ENCODE assay signal across 14 mouse cellular contexts in genomic region chr11:88169531-88170040, GRCm38 (mm10). TPM values are rescaled to one million over a fixed set of nuclear protein-coding genes. Genes with fewer than 3 reads are reported as not detected.
DNase-seq lines count a peak whose midpoint lies in the region; ATAC-seq and TF ChIP-seq lines count a peak whose summit lies in the region.
"Had no signal": no experiment of that assay in that cellular context is flagged by ENCODE, and none has a peak within 500 bp of the region (broad histone marks: within the 10 kb centered on the region; RNA-seq: fewer than 3 reads in every experiment).

No protein-coding gene starts in this region.

- WGBS in heart, embryonic 10.5 days = 12% methylated on average over 32 of the region's 32 CpGs
- 26% methylated on average over 32 of the region's 32 CpGs for WGBS in kidney, embryonic 16.5 days
- WGBS in embryonic facial prominence, embryonic 13.5 days = 19% methylated on average over 32 of the region's 32 CpGs

- H3K4me1 ChIP-seq in heart, embryonic 10.5 days = peaks cover 68% of the 10 kb centered on the region
- H3K4me1 ChIP-seq in kidney, embryonic 16.5 days (ENCODE audit: insufficient read depth, low read length) = peaks cover 46% of the 10 kb centered on the region
- H3K4me1 ChIP-seq in E14TG2a.4 (replicated peaks; ENCODE audit: low read depth, low read length) = peaks cover 74% of the 10 kb centered on the region
- peaks cover 60% of the 10 kb centered on the region for H3K4me1 ChIP-seq in embryonic facial prominence, embryonic 13.5 days

- peak overlapping the region; percentile 69 for H3K27ac ChIP-seq in heart, embryonic 10.5 days
- H3K27ac ChIP-seq in kidney, embryonic 16.5 days (ENCODE audit: low read length) = no peak overlapping the region
- no peak overlapping the region for H3K27ac ChIP-seq in embryonic facial prominence, embryonic 13.5 days
- H3K27ac ChIP-seq: embryonic facial prominence, embryonic 15.5 days had no signal

- H3K27me3 ChIP-seq in heart, embryonic 10.5 days (ENCODE audit: insufficient read depth, poor library complexity, severe bottlenecking) = peaks cover 37% of the 10 kb centered on the region
- H3K27me3 ChIP-seq in kidney, embryonic 16.5 days (ENCODE audit: insufficient read depth, low read length) = no peaks in the 10 kb centered on the region
- H3K27me3 ChIP-seq in E14TG2a.4 (ENCODE audit: insufficient read depth, low read length) = peaks cover 35% of the 10 kb centered on the region
- H3K27me3 ChIP-seq in embryonic facial prominence, embryonic 13.5 days = peaks cover 22% of the 10 kb centered on the region

- peak overlapping the region; percentile 48 for H3K4me3 ChIP-seq in heart, embryonic 10.5 days
- 0 out of 2 replicates have a peak overlapping the region, but pooled peaks have one; percentile 7 for H3K4me3 ChIP-seq in kidney, embryonic 16.5 days (ENCODE audit: low read length)
- peak overlapping the region; percentile 73 for H3K4me3 ChIP-seq in E14TG2a.4 (replicated peaks; ENCODE audit: low read length)
- no peak overlapping the region for H3K4me3 ChIP-seq in embryonic facial prominence, embryonic 13.5 days
- H3K4me3 ChIP-seq: embryonic facial prominence, embryonic 15.5 days; myocyte had no signal

- H3K9me3 ChIP-seq in heart, embryonic 10.5 days = no peaks in the 10 kb centered on the region
- no peaks in the 10 kb centered on the region for H3K9me3 ChIP-seq in kidney, embryonic 16.5 days (ENCODE audit: low read length)
- H3K9me3 ChIP-seq in E14TG2a.4 (ENCODE audit: low read length) = no peaks in the 10 kb centered on the region
- H3K9me3 ChIP-seq in embryonic facial prominence, embryonic 13.5 days = no peaks in the 10 kb centered on the region
- H3K9me3 ChIP-seq: embryonic facial prominence, embryonic 15.5 days had no signal

- 0 out of 2 replicates have a peak overlapping the region, but pooled peaks have one; percentile 15 for H3K9ac ChIP-seq in kidney, embryonic 16.5 days (replicated peaks; ENCODE audit: low read length)
- H3K9ac ChIP-seq in embryonic facial prominence, embryonic 13.5 days = no peak overlapping the region; the same call in 1 of the 2 replicates
- H3K9ac ChIP-seq: embryonic facial prominence, embryonic 15.5 days had no signal

- H3K36me3 ChIP-seq in heart, embryonic 10.5 days = 0 out of 2 replicates have a peak, but pooled peaks cover 3% of the 10 kb centered on the region
- 0 out of 2 replicates have a peak, but pooled peaks cover 2% of the 10 kb centered on the region for H3K36me3 ChIP-seq in kidney, embryonic 16.5 days (ENCODE audit: insufficient read depth, low read length)
- no peaks in the 10 kb centered on the region for H3K36me3 ChIP-seq in E14TG2a.4 (ENCODE audit: insufficient read depth, low read length)
- H3K36me3 ChIP-seq in embryonic facial prominence, embryonic 13.5 days = peaks cover 5% of the 10 kb centered on the region

- intact Hi-C loops in heart, postnatal 36 days (cut with DNase I) = no loop called here

- no peak for TF ChIP-seq CTCF in E14TG2a.4 (conservative IDR thresholded peaks at IDR 0.05; ENCODE audit: low read length)

- H3K4me2 ChIP-seq in kidney, embryonic 16.5 days (replicated peaks; ENCODE audit: low read depth, low read length) = peak overlapping the region; percentile 30; the same call in 1 of the 2 replicates
- peak overlapping the region; percentile 7; the same call in 1 of the 2 replicates for H3K4me2 ChIP-seq in embryonic facial prominence, embryonic 13.5 days
- H3K4me2 ChIP-seq: embryonic facial prominence, embryonic 15.5 days had no signal

- no peak for ATAC-seq in kidney, embryonic 16.5 days (ENCODE audit: low FRiP score, low TSS enrichment)
- ATAC-seq in embryonic facial prominence, embryonic 13.5 days (ENCODE audit: insufficient number of reproducible peaks, insufficient read depth, low FRiP score, low TSS enrichment, low read depth) = no peak
- ATAC-seq: CD4-positive, CD25-positive, alpha-beta regulatory T cell, adult 4 months had no signal

- no peak for DNase-seq in heart, embryonic 10.5 days (ENCODE audit: low spot score)
- DNase-seq in heart, postnatal 36 days = no peak
- DNase-seq in kidney, postnatal 25 days = no peak
- DNase-seq in spleen, postnatal 36 days (ENCODE audit: low spot score in 2 of 2) = no peak
- no peak for DNase-seq in natural killer cell, adult 2 months (ENCODE audit: low spot score in 2 of 2)
- DNase-seq: cerebellum, adult 11-12 months; lung, postnatal 36 days; thymus, postnatal 4 days had no signal

RNA-seq across cellular contexts. Expression of gene Mrps23, which starts 34.6 kb away (rescaled TPM):
- 74.6 and 82.3 TPM in 2 replicates for polyA plus RNA-seq in heart, embryonic 10.5 days (2016; fragmentation: Nextera tagmentation; extraction: Ambion mirVana)
- 100 to 1,000 TPM; 273 to 312 TPM for total RNA-seq in heart, postnatal 36 days (2021)
- 61.5 and 66.6 TPM in 2 replicates for polyA plus RNA-seq in kidney, embryonic 16.5 days (2015; fragmentation: Nextera tagmentation; extraction: Ambion mirVana)
- 64.1 and 69.4 TPM in 2 replicates for polyA plus RNA-seq in embryonic facial prominence, embryonic 13.5 days (2015; fragmentation: Nextera tagmentation; extraction: Ambion mirVana)
